Mouse (Mus musculus): Measurements from ENCODE around the gene Gm20388. TPM values are rescaled to one million over a fixed set of nuclear protein-coding genes. Genes with fewer than 3 reads are reported as not detected.

The Gm20388 gene
- polyA plus RNA-seq, 1 experiment from 2014 or later, result not detected

- Histone ChIP-seq H3K27ac (ENCODE audit: low read depth, low read length) (no peak overlapping the region), H3K27me3 (replicated peaks; ENCODE audit: control insufficient read depth, insufficient read depth, low read length) (no peaks in the 10 kb centered on the region), H3K4me1 (replicated peaks; ENCODE audit: control insufficient read depth, insufficient read depth, low read length) (peaks cover 13% of the 10 kb centered on the region; the same call in 1 of the 2 replicates), H3K36me3 (ENCODE audit: control insufficient read depth, insufficient read depth) (no peaks in the 10 kb centered on the region), H3K9ac (ENCODE audit: low read depth, low read length) (no peak overlapping the region), H3K9me3 (ENCODE audit: control insufficient read depth) (no peaks in the 10 kb centered on the region), H3K4me2 (replicated peaks; ENCODE audit: low read depth) (no peak overlapping the region), H3K4me3 (ENCODE audit: low read depth, low read length) (no peak overlapping the region)
- no peak for ATAC-seq
- 89% methylated on average over 6 of the region's 6 CpGs for WGBS
- no peak for TF ChIP-seq CTCF (IDR thresholded peaks at IDR 0.05; ENCODE audit: low read depth)
Observed at GRCm38 (mm10) chr8:122083401-122083800, 2172.8 kb downstream of the Gm20388 start.

- Histone ChIP-seq H3K36me3 (ENCODE audit: control insufficient read depth, insufficient read depth) (no peaks in the 10 kb centered on the region), H3K4me3 (ENCODE audit: low read depth, low read length) (no peak overlapping the region), H3K9ac (ENCODE audit: low read depth, low read length) (no peak overlapping the region), H3K4me1 (replicated peaks; ENCODE audit: control insufficient read depth, insufficient read depth, low read length) (0 out of 2 replicates have a peak, but pooled peaks cover 9% of the 10 kb centered on the region), H3K27me3 (replicated peaks; ENCODE audit: control insufficient read depth, insufficient read depth, low read length) (no peaks in the 10 kb centered on the region), H3K9me3 (ENCODE audit: control insufficient read depth) (no peaks in the 10 kb centered on the region), H3K27ac (ENCODE audit: low read depth, low read length) (no peak overlapping the region), H3K4me2 (replicated peaks; ENCODE audit: low read depth) (no peak overlapping the region)
- no peak for TF ChIP-seq CTCF (IDR thresholded peaks at IDR 0.05; ENCODE audit: low read depth)
- 69% methylated on average over 3 of the region's 3 CpGs for WGBS
- no peak for ATAC-seq
Observed at GRCm38 (mm10) chr8:122084145-122084544, 2173.5 kb downstream of the Gm20388 start.

GRCm38 (mm10) chr8:122084726-122085410 lies 2174.2 kb downstream of the Gm20388 start:
- no peaks in the 10 kb centered on the region for H3K27me3 ChIP-seq (replicated peaks; ENCODE audit: control insufficient read depth, insufficient read depth, low read length)
- H3K4me2 ChIP-seq (replicated peaks; ENCODE audit: low read depth), result no peak overlapping the region
- 0 out of 2 replicates have a peak, but pooled peaks cover 3% of the 10 kb centered on the region for H3K4me1 ChIP-seq (replicated peaks; ENCODE audit: control insufficient read depth, insufficient read depth, low read length)
- H3K27ac ChIP-seq (ENCODE audit: low read depth, low read length), result no peak overlapping the region
- H3K9ac ChIP-seq (ENCODE audit: low read depth, low read length), result no peak overlapping the region
- 63% methylated on average over 15 of the region's 15 CpGs for WGBS
- ATAC-seq, result no peak
- H3K4me3 ChIP-seq (ENCODE audit: low read depth, low read length), result no peak overlapping the region
- H3K36me3 ChIP-seq (ENCODE audit: control insufficient read depth, insufficient read depth), result no peaks in the 10 kb centered on the region
- no peak for TF ChIP-seq CTCF (IDR thresholded peaks at IDR 0.05; ENCODE audit: low read depth)
- no peaks in the 10 kb centered on the region for H3K9me3 ChIP-seq (ENCODE audit: control insufficient read depth)

GRCm38 (mm10) chr8:122086064-122086463 lies 2175.4 kb downstream of the Gm20388 start:
- Histone ChIP-seq H3K36me3 (ENCODE audit: control insufficient read depth, insufficient read depth) (no peaks in the 10 kb centered on the region), H3K4me1 (replicated peaks; ENCODE audit: control insufficient read depth, insufficient read depth, low read length) (no peaks in the 10 kb centered on the region), H3K4me2 (replicated peaks; ENCODE audit: low read depth) (no peak overlapping the region), H3K9me3 (ENCODE audit: control insufficient read depth) (no peaks in the 10 kb centered on the region), H3K27ac (ENCODE audit: low read depth, low read length) (no peak overlapping the region), H3K27me3 (replicated peaks; ENCODE audit: control insufficient read depth, insufficient read depth, low read length) (no peaks in the 10 kb centered on the region), H3K9ac (ENCODE audit: low read depth, low read length) (no peak overlapping the region), H3K4me3 (ENCODE audit: low read depth, low read length) (no peak overlapping the region)
- no peak; the same call in 1 of the 2 replicates for TF ChIP-seq CTCF (IDR thresholded peaks at IDR 0.05; ENCODE audit: low read depth)
- no peak for ATAC-seq
- 87% methylated on average over 12 of the region's 12 CpGs for WGBS

- Histone ChIP-seq H3K36me3 (ENCODE audit: control insufficient read depth, insufficient read depth) (no peaks in the 10 kb centered on the region), H3K27me3 (replicated peaks; ENCODE audit: control insufficient read depth, insufficient read depth, low read length) (no peaks in the 10 kb centered on the region), H3K27ac (ENCODE audit: low read depth, low read length) (no peak overlapping the region), H3K9ac (ENCODE audit: low read depth, low read length) (no peak overlapping the region), H3K4me2 (replicated peaks; ENCODE audit: low read depth) (no peak overlapping the region), H3K9me3 (ENCODE audit: control insufficient read depth) (no peaks in the 10 kb centered on the region), H3K4me3 (ENCODE audit: low read depth, low read length) (no peak overlapping the region), H3K4me1 (replicated peaks; ENCODE audit: control insufficient read depth, insufficient read depth, low read length) (no peaks in the 10 kb centered on the region)
- 86% methylated on average over 16 of the region's 16 CpGs for WGBS
- no peak for TF ChIP-seq CTCF (IDR thresholded peaks at IDR 0.05; ENCODE audit: low read depth)
- ATAC-seq, result no peak
Observed at GRCm38 (mm10) chr8:122088631-122089030, 2178.0 kb downstream of the Gm20388 start.

- H3K27ac ChIP-seq (ENCODE audit: low read depth, low read length), result no peak overlapping the region
- H3K4me3 ChIP-seq (ENCODE audit: low read depth, low read length), result no peak overlapping the region
- H3K4me2 ChIP-seq (replicated peaks; ENCODE audit: low read depth), result no peak overlapping the region
- H3K27me3 ChIP-seq (replicated peaks; ENCODE audit: control insufficient read depth, insufficient read depth, low read length), result no peaks in the 10 kb centered on the region
- H3K9ac ChIP-seq (ENCODE audit: low read depth, low read length), result no peak overlapping the region
- no peaks in the 10 kb centered on the region for H3K36me3 ChIP-seq (ENCODE audit: control insufficient read depth, insufficient read depth)
- H3K9me3 ChIP-seq (ENCODE audit: control insufficient read depth), result no peaks in the 10 kb centered on the region
- H3K4me1 ChIP-seq (replicated peaks; ENCODE audit: control insufficient read depth, insufficient read depth, low read length), result no peaks in the 10 kb centered on the region
- ATAC-seq, result no peak
- 64% methylated on average over 7 of the region's 7 CpGs for WGBS
- no peak for TF ChIP-seq CTCF (IDR thresholded peaks at IDR 0.05; ENCODE audit: low read depth)
Observed at GRCm38 (mm10) chr8:122089186-122089700, 2178.6 kb downstream of the Gm20388 start.
